Mouse (Mus musculus) lung, postnatal 0 days (tissue): ENCODE measurements around the gene Olfr615. TPM values are rescaled to one million over a fixed set of nuclear protein-coding genes. Genes with fewer than 3 reads are reported as not detected.

ENCODE experiments used
- ATAC-seq: fragments of 200-750 bp; cut with Nextera tagmentation; 2 replicates; pipeline ENCODE4 v1.8.0; 2017; ENCODE audit warnings: moderate library complexity
- DNase-seq: peaks from one replicate; pipeline ENCODE4 v3.0.0-alpha.2; 2016; ENCODE audit warnings: low spot score
- H3K27ac ChIP-seq: fragments of 300-500 bp; sonication (generic); 2 replicates; pipeline ENCODE4 v1.5.1; 2014; ENCODE audit warnings: antibody characterized with exemption, mild to moderate bottlenecking, low read length, mixed read lengths
- H3K27me3 ChIP-seq: fragments of 300-500 bp; sonication (generic); replicated peaks from 2 replicates; pipeline ENCODE4 v1.6.1; 2014; ENCODE audit warnings: low read length, mixed read lengths; ENCODE audit not compliant: insufficient read depth
- H3K36me3 ChIP-seq: fragments of 300-500 bp; sonication (generic); 2 replicates; pipeline ENCODE4 v1.6.1; 2014; ENCODE audit warnings: low read length, mixed read lengths; ENCODE audit not compliant: insufficient read depth
- H3K4me1 ChIP-seq: fragments of 300-500 bp; sonication (generic); 2 replicates; pipeline ENCODE4 v1.6.1; 2014; ENCODE audit warnings: antibody characterized with exemption, low read depth, low read length, mixed read lengths; ENCODE audit not compliant: insufficient read depth
- H3K4me2 ChIP-seq: fragments of 300-500 bp; sonication (generic); replicated peaks from 2 replicates; pipeline ENCODE4 v1.6.1; 2014; ENCODE audit warnings: low read depth, mild to moderate bottlenecking, low read length, moderate library complexity, mixed read lengths
- H3K4me3 ChIP-seq: fragments of 300-500 bp; sonication (generic); 2 replicates; pipeline ENCODE4 v1.5.1; 2014; ENCODE audit warnings: low read depth, low read length
- H3K9ac ChIP-seq: fragments of 300-500 bp; sonication (generic); replicated peaks from 2 replicates; pipeline ENCODE4 v1.6.1; 2014; ENCODE audit warnings: low read depth, mild to moderate bottlenecking
- H3K9me3 ChIP-seq: fragments of 300-500 bp; sonication (generic); 2 replicates; pipeline ENCODE4 v1.6.1; 2016; ENCODE audit warnings: low read length, mixed read lengths
- CTCF ChIP-seq: IDR thresholded peaks from 2 replicates; pipeline ENCODE4 v1.5.1; 2016; ENCODE audit warnings: antibody characterized with exemption, mild to moderate bottlenecking
- EP300 ChIP-seq: IDR thresholded peaks from 2 replicates; pipeline ENCODE4 v1.6.1; 2016; ENCODE audit warnings: antibody characterized with exemption, mild to moderate bottlenecking, control low read depth
- WGBS: fragments of 180-500 bp; shearing (Covaris S2); extraction: QIAGEN DNeasy Blood & Tissue Kit; methylation state at CpG from one replicate; pipeline ENCODE4 v1.1.7; 2014; 5-methylcytosine and 5-hydroxymethylcytosine counted together
- microRNA-seq: library from miRNA; unstranded; fragments of <30 nt; microRNA quantifications from one replicate; pipeline ENCODE4, GENCODE M21; 2016
- polyA plus RNA-seq: library from polyadenylated mRNA; unstranded; fragments of >200 nt; fragmentation: Nextera tagmentation; extraction: Ambion mirVana; gene quantifications from 2 replicates; pipeline ENCODE4 v1.2.1, GENCODE M21; 2015

Olfr615 gene
- polyA plus RNA-seq, 1 experiment from 2014 or later: not detected

DNA sequence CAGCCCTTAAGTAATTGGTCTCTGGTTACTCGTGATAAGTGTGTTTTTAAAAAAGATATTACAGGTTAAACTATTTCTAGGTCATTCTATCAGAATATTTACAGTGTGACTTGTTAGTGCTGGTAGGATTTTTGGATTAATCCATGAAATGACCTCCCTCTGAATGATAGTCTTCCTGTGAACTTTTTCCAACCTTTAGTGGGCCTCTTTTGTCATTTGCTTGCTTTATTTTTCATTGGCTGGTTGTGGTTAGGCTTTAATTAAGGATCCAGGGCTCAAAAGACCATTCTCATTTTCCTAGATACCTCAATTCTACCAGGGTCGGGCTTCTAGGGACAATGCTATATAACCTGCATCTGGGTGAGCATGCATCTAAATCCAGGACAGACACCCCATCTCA lies 33.9 kb downstream of the Olfr615 start, which contains the start of gene Olfr618:
Olfr618 (plus strand) TSS at position 301 of the 400 bp plus-strand sequence.
- no peak for DNase-seq
- Histone ChIP-seq H3K27ac (no peak within 1 kb of the TSS), H3K4me3 (no peak within 1 kb of the TSS), H3K4me1 (no peaks in the 10 kb centered on the region), H3K9ac (no peak within 1 kb of the TSS), H3K36me3 (no peaks in the 10 kb centered on the region), H3K27me3 (no peaks in the 10 kb centered on the region), H3K9me3 (no peaks in the 10 kb centered on the region), H3K4me2 (no peak within 1 kb of the TSS)
- WGBS: 55% methylated on average over 2 of the region's 2 CpGs
- TF ChIP-seq EP300 (no peak), CTCF (no peak)
- ATAC-seq: no peak

- no peaks in the 10 kb centered on the region for H3K36me3 ChIP-seq
- ATAC-seq (no peak), DNase-seq (no peak)
- H3K27ac ChIP-seq: no peak within 1 kb of the TSS
- no peak within 1 kb of the TSS for H3K9ac ChIP-seq
- H3K4me2 ChIP-seq: no peak within 1 kb of the TSS
- no peaks in the 10 kb centered on the region for H3K27me3 ChIP-seq
- H3K4me1 ChIP-seq: no peaks in the 10 kb centered on the region
- no peak within 1 kb of the TSS for H3K4me3 ChIP-seq
- no peaks in the 10 kb centered on the region for H3K9me3 ChIP-seq
- TF ChIP-seq EP300: no peak
- no peak for TF ChIP-seq CTCF
Observed at GRCm38 (mm10) chr7:103600275-103600674, 44.4 kb downstream of the Olfr615 start, which contains the start of gene Olfr619. Olfr619 (plus strand) TSS chr7:103600575.

GRCm38 (mm10) chr7:103607425-103607824 lies 51.5 kb downstream of the Olfr615 start:
- no peak for DNase-seq
- no peak overlapping the region for H3K4me2 ChIP-seq
- no peak for ATAC-seq
- H3K9me3 ChIP-seq: no peaks in the 10 kb centered on the region
- no peaks in the 10 kb centered on the region for H3K27me3 ChIP-seq
- TF ChIP-seq EP300 (no peak), CTCF (no peak)
- H3K36me3 ChIP-seq: no peaks in the 10 kb centered on the region
- H3K27ac ChIP-seq: no peak overlapping the region
- WGBS: 50% methylated on average over 2 of the region's 2 CpGs
- no peak overlapping the region for H3K9ac ChIP-seq
- H3K4me3 ChIP-seq: no peak overlapping the region
- H3K4me1 ChIP-seq: no peaks in the 10 kb centered on the region

DNA sequence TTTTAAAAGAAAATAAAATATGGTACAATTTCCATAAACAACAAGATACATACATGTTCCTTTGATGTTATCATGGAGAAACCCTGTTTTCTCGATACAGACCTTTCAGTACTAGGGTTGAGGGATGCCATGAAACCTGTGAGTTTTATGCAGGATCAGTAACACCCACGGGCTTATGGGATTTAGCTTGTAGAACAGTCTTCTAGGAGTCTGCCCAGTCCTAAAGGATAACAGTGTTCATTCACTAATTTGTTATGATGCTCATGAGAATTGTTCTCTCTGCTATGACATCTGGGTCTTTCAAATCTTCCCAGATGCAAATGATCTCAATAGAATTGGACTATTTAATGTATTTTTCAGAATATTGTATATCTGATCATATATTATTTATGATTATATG lies 56.6 kb downstream of the Olfr615 start, which contains the start of gene Olfr620:
Olfr620 (minus strand) TSS at position 101 of the 400 bp plus-strand sequence.
- H3K9me3 ChIP-seq: no peaks in the 10 kb centered on the region
- H3K36me3 ChIP-seq: no peaks in the 10 kb centered on the region
- 50% methylated on average over 2 of the region's 2 CpGs for WGBS

More for the DNA sequence above, 56.6 kb downstream of the Olfr615 start, which contains the start of gene Olfr620:
- Histone ChIP-seq H3K27ac (no peak within 1 kb of the TSS), H3K9ac (no peak within 1 kb of the TSS), H3K4me3 (no peak within 1 kb of the TSS), H3K4me1 (no peaks in the 10 kb centered on the region), H3K27me3 (no peaks in the 10 kb centered on the region), H3K4me2 (no peak within 1 kb of the TSS)
- TF ChIP-seq CTCF: no peak
- TF ChIP-seq EP300: no peak
- DNase-seq (no peak), ATAC-seq (no peak)

Small RNA genes within 50 kb of the gene (microRNA-seq; reads per million reads assigned to microRNA genes)
- gene Gm26506: not detected

Other genes with a start within 250 kb of the Olfr615 start
- gene Olfr597, start 239.8 kb upstream of the Olfr615 start, polyA plus RNA-seq: not detected in 2 replicates
- gene Olfr598, start 232.5 kb upstream of the Olfr615 start, polyA plus RNA-seq: not detected in 2 replicates
- gene Olfr599, start 220.2 kb upstream of the Olfr615 start, polyA plus RNA-seq: not detected in 2 replicates
- not detected in 2 replicates for gene Olfr600, start 206.4 kb upstream of the Olfr615 start, polyA plus RNA-seq
- gene Olfr601, start 193.4 kb upstream of the Olfr615 start, polyA plus RNA-seq: not detected in 2 replicates
- gene Olfr603, start 169.9 kb upstream of the Olfr615 start, polyA plus RNA-seq: not detected in 2 replicates
- not detected in 2 replicates for gene Usp17lc, start 141.0 kb upstream of the Olfr615 start, polyA plus RNA-seq
- gene Olfr605, start 110.6 kb upstream of the Olfr615 start, polyA plus RNA-seq: not detected in 2 replicates
- not detected in 2 replicates for gene Olfr606, start 107.0 kb upstream of the Olfr615 start, polyA plus RNA-seq
- gene Olfr607, start 91.9 kb upstream of the Olfr615 start, polyA plus RNA-seq: not detected in 2 replicates
- gene Olfr608, start 86.2 kb upstream of the Olfr615 start, polyA plus RNA-seq: not detected in 2 replicates
- gene Olfr609, start 58.0 kb upstream of the Olfr615 start, polyA plus RNA-seq: not detected in 2 replicates
- not detected in 2 replicates for gene Olfr610, start 44.0 kb upstream of the Olfr615 start, polyA plus RNA-seq
- not detected in 2 replicates for gene Olfr611, start 35.2 kb upstream of the Olfr615 start, polyA plus RNA-seq
- gene Olfr612, start 13.4 kb upstream of the Olfr615 start, polyA plus RNA-seq: not detected in 2 replicates
- not detected in 2 replicates for gene Olfr613, start 8.0 kb upstream of the Olfr615 start, polyA plus RNA-seq
- not detected in 2 replicates for gene Olfr616, start 13.1 kb downstream of the Olfr615 start, polyA plus RNA-seq
- gene Olfr617, start 17.0 kb downstream of the Olfr615 start, polyA plus RNA-seq: not detected in 2 replicates
- not detected in 2 replicates for gene Olfr618, start 34.0 kb downstream of the Olfr615 start, polyA plus RNA-seq
- not detected in 2 replicates for gene Olfr619, start 44.5 kb downstream of the Olfr615 start, polyA plus RNA-seq
- gene Olfr620, start 56.5 kb downstream of the Olfr615 start, polyA plus RNA-seq: not detected in 2 replicates
- gene Olfr622, start 86.6 kb downstream of the Olfr615 start, polyA plus RNA-seq: not detected in 2 replicates
- gene Olfr623, start 107.6 kb downstream of the Olfr615 start, polyA plus RNA-seq: not detected in 2 replicates
- 0.02 and 0.05 TPM in 2 replicates for gene Olfr624, start 115.1 kb downstream of the Olfr615 start, polyA plus RNA-seq
- gene Olfr625-ps1, start 126.6 kb downstream of the Olfr615 start, polyA plus RNA-seq: not detected in 2 replicates
- not detected in 2 replicates for gene Olfr243, start 158.6 kb downstream of the Olfr615 start, polyA plus RNA-seq
- gene Olfr628, start 174.3 kb downstream of the Olfr615 start, polyA plus RNA-seq: not detected in 2 replicates
- not detected in 2 replicates for gene Olfr629, start 188.9 kb downstream of the Olfr615 start, polyA plus RNA-seq
- not detected in 2 replicates for gene Olfr630, start 201.3 kb downstream of the Olfr615 start, polyA plus RNA-seq
- gene Olfr69, start 215.5 kb downstream of the Olfr615 start, polyA plus RNA-seq: 0.05 TPM in 1 of 2 replicates, not detected in the other
- gene Olfr68, start 223.6 kb downstream of the Olfr615 start, polyA plus RNA-seq: not detected in 2 replicates
- gene Olfr67, start 235.7 kb downstream of the Olfr615 start, polyA plus RNA-seq: not detected in 2 replicates